Mouse (Mus musculus): ENCODE measurements at regions not wholly inside any gene's neighbourhood (a gene's known extent, or its start where the extent isn't known, plus 50 kb on each side); places are given as distances from the start of the nearest gene placed in this dataset.

GRCm38 (mm10) chr9:84178705-84179104 lies 253.8 kb downstream of the Bckdhb start:
- peak; percentile 24 to 50 for DNase-seq

- no peak for DNase-seq
Observed at GRCm38 (mm10) chr9:84179238-84179637, 254.3 kb downstream of the Bckdhb start.

- no peak for DNase-seq
Observed at GRCm38 (mm10) chr9:84183637-84184374, 258.9 kb downstream of the Bckdhb start.

GRCm38 (mm10) chr9:84187531-84187930 lies 262.6 kb downstream of the Bckdhb start:
- no peak for DNase-seq

GRCm38 (mm10) chr9:84193405-84193804 lies 268.5 kb downstream of the Bckdhb start:
- DNase-seq: no peak

GRCm38 (mm10) chr9:84194716-84195115 lies 269.8 kb downstream of the Bckdhb start:
- DNase-seq: no peak

GRCm38 (mm10) chr9:84195338-84195737 lies 270.4 kb downstream of the Bckdhb start:
- DNase-seq: no peak

- no peak for DNase-seq
Observed at GRCm38 (mm10) chr9:84200208-84200607, 275.3 kb downstream of the Bckdhb start.

- DNase-seq: no peak
Observed at GRCm38 (mm10) chr9:84204056-84204455, 279.1 kb downstream of the Bckdhb start.

- no peak for DNase-seq
Observed at GRCm38 (mm10) chr9:84240491-84240975, 315.6 kb downstream of the Bckdhb start.

- DNase-seq: no peak
Observed at GRCm38 (mm10) chr9:84249765-84250164, 324.8 kb downstream of the Bckdhb start.

GRCm38 (mm10) chr9:84253022-84253991 lies 328.4 kb downstream of the Bckdhb start:
- DNase-seq: peak; percentile 67 to 74

- DNase-seq: no peak
Observed at GRCm38 (mm10) chr9:84258488-84258887, 333.5 kb downstream of the Bckdhb start.

GRCm38 (mm10) chr9:84259751-84260150 lies 334.8 kb downstream of the Bckdhb start:
- no peak for DNase-seq

GRCm38 (mm10) chr9:84262151-84262550 lies 337.2 kb downstream of the Bckdhb start:
- peak; percentile 55 to 67 for DNase-seq

GRCm38 (mm10) chr9:84266974-84267373 lies 342.0 kb downstream of the Bckdhb start:
- no peak for DNase-seq

GRCm38 (mm10) chr9:84274608-84275007 lies 349.7 kb downstream of the Bckdhb start:
- no peak for DNase-seq

- DNase-seq: no peak
Observed at GRCm38 (mm10) chr9:84278295-84278694, 353.4 kb downstream of the Bckdhb start.

GRCm38 (mm10) chr9:84278731-84279130 lies 353.8 kb downstream of the Bckdhb start:
- DNase-seq: no peak

- DNase-seq: no peak
Observed at GRCm38 (mm10) chr9:84280898-84281297, 356.0 kb downstream of the Bckdhb start.

- DNase-seq: no peak
Observed at GRCm38 (mm10) chr9:84281610-84282009, 356.7 kb downstream of the Bckdhb start.

- no peak for DNase-seq
Observed at GRCm38 (mm10) chr9:84283296-84283695, 358.4 kb downstream of the Bckdhb start.

GRCm38 (mm10) chr9:84285604-84286003 lies 360.7 kb downstream of the Bckdhb start:
- no peak for DNase-seq

- DNase-seq: no peak
Observed at GRCm38 (mm10) chr9:84295891-84296290, 370.9 kb downstream of the Bckdhb start.

All from kidney, postnatal 4 days (tissue).